Mouse (Mus musculus): Measurements from ENCODE around the gene Pum1.

DNA sequence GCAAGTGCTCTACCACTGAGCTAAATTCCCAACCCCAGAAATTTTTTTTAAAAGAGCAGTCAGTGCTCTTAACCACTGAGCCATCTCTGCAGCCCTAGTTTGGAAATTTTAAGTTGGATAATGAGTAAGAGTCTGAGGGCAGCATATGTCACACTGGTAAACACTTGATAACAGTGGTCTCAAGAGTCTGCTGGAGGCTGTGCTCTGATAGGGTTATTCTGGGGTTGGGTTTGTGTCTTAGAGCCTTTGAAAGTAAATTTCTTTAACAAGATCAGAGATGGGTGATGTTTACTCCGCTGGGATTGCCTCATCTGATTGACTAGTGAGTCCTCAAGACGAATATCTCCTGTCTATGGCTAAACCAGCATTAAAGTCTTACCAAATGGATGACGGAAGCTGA, 2.0 kb upstream of the Pum1 start:
- TF ChIP-seq CTCF (IDR thresholded peaks at IDR 0.05; ENCODE audit: control insufficient read depth, insufficient read depth, insufficient replicate concordance, low read depth, low read length) (no peak), POLR2A (IDR thresholded peaks at IDR 0.05; ENCODE audit: control insufficient read depth, low read depth, low read length) (no peak)
